In genomic region chr7:64550856-64551255, GRCm38 (mm10) we compare ENCODE assay signal across 11 mouse cellular contexts. TPM values are rescaled to one million over a fixed set of nuclear protein-coding genes. Genes with fewer than 3 reads are reported as not detected.
DNase-seq lines count a peak whose midpoint lies in the region; ATAC-seq lines count a peak whose summit lies in the region.
"Had no signal": no experiment of that assay in that cellular context is flagged by ENCODE, and none has a peak within 500 bp of the region (broad histone marks: within the 10 kb centered on the region; RNA-seq: fewer than 3 reads in every experiment).

No protein-coding gene starts in this region.

- peaks cover 3% of the 10 kb centered on the region; the same call in 1 of the 2 replicates for H3K36me3 ChIP-seq in hindbrain, embryonic 12.5 days
- H3K36me3 ChIP-seq in hindbrain, embryonic 11.5 days (ENCODE audit: control insufficient read depth, insufficient read depth, low read length): no peaks in the 10 kb centered on the region
- H3K36me3 ChIP-seq in neural tube, embryonic 12.5 days: peaks cover 4% of the 10 kb centered on the region; the same call in 1 of the 2 replicates
- peaks cover 20% of the 10 kb centered on the region for H3K36me3 ChIP-seq in midbrain, embryonic 13.5 days
- H3K36me3 ChIP-seq: heart, embryonic 10.5 days had no signal

- H3K4me2 ChIP-seq in hindbrain, embryonic 12.5 days (replicated peaks): no peak overlapping the region
- H3K4me2 ChIP-seq in hindbrain, embryonic 11.5 days (replicated peaks; ENCODE audit: low read depth, low read length): no peak overlapping the region
- no peak overlapping the region for H3K4me2 ChIP-seq in neural tube, embryonic 12.5 days (replicated peaks)
- no peak overlapping the region for H3K4me2 ChIP-seq in midbrain, embryonic 13.5 days (replicated peaks)

- no peaks in the 10 kb centered on the region; the same call in 1 of the 2 replicates for H3K4me1 ChIP-seq in hindbrain, embryonic 12.5 days
- no peaks in the 10 kb centered on the region for H3K4me1 ChIP-seq in hindbrain, embryonic 11.5 days (replicated peaks; ENCODE audit: control insufficient read depth, insufficient read depth, low read length)
- H3K4me1 ChIP-seq in neural tube, embryonic 12.5 days: peaks cover 5% of the 10 kb centered on the region; the same call in 1 of the 2 replicates
- peaks cover 16% of the 10 kb centered on the region for H3K4me1 ChIP-seq in midbrain, embryonic 13.5 days (replicated peaks)
- H3K4me1 ChIP-seq: heart, embryonic 10.5 days had no signal

- no peak for DNase-seq in hindbrain, embryonic 11.5 days (ENCODE audit: low spot score)
- DNase-seq in neural tube, embryonic 10.5 days (ENCODE audit: extremely low spot score, low spot score): no peak
- peak; percentile 11 for DNase-seq in retina, postnatal 7 days (ENCODE audit: low read depth, low spot score)
- DNase-seq in MN1 (ENCODE audit: low spot score): no peak
- DNase-seq: adrenal gland, postnatal 36 days; cerebellum, postnatal 36 days had no signal

- H3K27me3 ChIP-seq in hindbrain, embryonic 12.5 days: no peaks in the 10 kb centered on the region
- no peaks in the 10 kb centered on the region for H3K27me3 ChIP-seq in hindbrain, embryonic 11.5 days (ENCODE audit: control insufficient read depth, insufficient read depth, low read length)
- no peaks in the 10 kb centered on the region for H3K27me3 ChIP-seq in neural tube, embryonic 12.5 days (replicated peaks)
- no peaks in the 10 kb centered on the region for H3K27me3 ChIP-seq in midbrain, embryonic 13.5 days

- 67% methylated on average over 1 of the region's 1 CpGs for WGBS in hindbrain, embryonic 12.5 days
- 79% methylated on average over 1 of the region's 1 CpGs for WGBS in hindbrain, embryonic 11.5 days
- WGBS in neural tube, embryonic 12.5 days: 65% methylated on average over 1 of the region's 1 CpGs
- WGBS in midbrain, embryonic 13.5 days: 59% methylated on average over 1 of the region's 1 CpGs

- H3K9me3 ChIP-seq in hindbrain, embryonic 12.5 days (replicated peaks): no peaks in the 10 kb centered on the region
- no peaks in the 10 kb centered on the region for H3K9me3 ChIP-seq in hindbrain, embryonic 11.5 days (ENCODE audit: control insufficient read depth, low read length)
- H3K9me3 ChIP-seq in neural tube, embryonic 12.5 days: no peaks in the 10 kb centered on the region
- no peaks in the 10 kb centered on the region for H3K9me3 ChIP-seq in midbrain, embryonic 13.5 days
- H3K9me3 ChIP-seq: heart, embryonic 10.5 days had no signal

- 0 out of 2 replicates have a peak, but pooled peaks have one; percentile 9 for ATAC-seq in hindbrain, embryonic 12.5 days (ENCODE audit: low FRiP score)
- ATAC-seq in hindbrain, embryonic 11.5 days (ENCODE audit: low FRiP score): no peak
- ATAC-seq in neural tube, embryonic 12.5 days (ENCODE audit: low FRiP score, low read depth): 0 out of 2 replicates have a peak, but pooled peaks have one; percentile 27
- peak; percentile 35 for ATAC-seq in midbrain, embryonic 13.5 days

- no peak overlapping the region for H3K4me3 ChIP-seq in hindbrain, embryonic 12.5 days
- no peak overlapping the region for H3K4me3 ChIP-seq in hindbrain, embryonic 11.5 days (ENCODE audit: low read depth, low read length)
- H3K4me3 ChIP-seq in neural tube, embryonic 12.5 days: no peak overlapping the region
- H3K4me3 ChIP-seq in midbrain, embryonic 13.5 days (replicated peaks): no peak overlapping the region
- H3K4me3 ChIP-seq: heart, embryonic 10.5 days had no signal

- no peak overlapping the region for H3K9ac ChIP-seq in hindbrain, embryonic 12.5 days
- no peak overlapping the region for H3K9ac ChIP-seq in hindbrain, embryonic 11.5 days (ENCODE audit: low read depth, low read length)
- H3K9ac ChIP-seq in neural tube, embryonic 12.5 days: no peak overlapping the region
- no peak overlapping the region for H3K9ac ChIP-seq in midbrain, embryonic 13.5 days (replicated peaks)
- H3K9ac ChIP-seq: liver, embryonic 14.5 days had no signal

- no peak overlapping the region for H3K27ac ChIP-seq in hindbrain, embryonic 12.5 days
- no peak overlapping the region for H3K27ac ChIP-seq in hindbrain, embryonic 11.5 days (ENCODE audit: low read depth, low read length)
- H3K27ac ChIP-seq in neural tube, embryonic 12.5 days: no peak overlapping the region
- no peak overlapping the region for H3K27ac ChIP-seq in midbrain, embryonic 13.5 days
- H3K27ac ChIP-seq: heart, embryonic 10.5 days; liver, embryonic 14.5 days had no signal

RNA-seq across cellular contexts. Expression of gene Apba2, which starts 49.4 kb away (rescaled TPM):
- polyA plus RNA-seq in hindbrain, embryonic 12.5 days (2016; fragmentation: Nextera tagmentation; extraction: Ambion mirVana): 112 and 119 TPM in 2 replicates
- polyA plus RNA-seq in hindbrain, embryonic 11.5 days (2014; fragmentation: Nextera tagmentation; extraction: Ambion mirVana): 67.0 and 76.6 TPM in 2 replicates
- polyA plus RNA-seq in neural tube, embryonic 12.5 days (2016; fragmentation: Nextera tagmentation; extraction: Ambion mirVana): 147 and 159 TPM in 2 replicates
- 157 and 161 TPM in 2 replicates for polyA plus RNA-seq in midbrain, embryonic 13.5 days (2015; fragmentation: Nextera tagmentation; extraction: Ambion mirVana)
